Mouse (Mus musculus) liver, adult 2 months (tissue): ENCODE measurements around the gene Zfp52. TPM values are rescaled to one million over a fixed set of nuclear protein-coding genes. Genes with fewer than 3 reads are reported as not detected.
A peak's percentile ranks its signal among the peaks of the same experiment; 100 is the strongest.

Experiments
- DNase-seq: peaks from one replicate; pipeline ENCODE4 v3.0.0-alpha.2; 2011; ENCODE audit warnings: low read depth, low spot score; ENCODE audit errors: extremely low read depth
- H3K27ac ChIP-seq: fragments of 200-500 bp; replicated peaks from 2 replicates; pipeline ENCODE4 v1.5.1; 2012; ENCODE audit warnings: low read depth, mild to moderate bottlenecking, control low read depth, inconsistent platforms, low read length; ENCODE audit not compliant: insufficient read depth
- H3K27me3 ChIP-seq: fragments of 200-500 bp; 2 replicates; pipeline ENCODE4 v1.6.1; 2012; ENCODE audit warnings: mild to moderate bottlenecking, moderate library complexity, low read length, inconsistent platforms; ENCODE audit not compliant: control insufficient read depth, insufficient read depth
- H3K36me3 ChIP-seq: fragments of 200-500 bp; 2 replicates; pipeline ENCODE4 v1.6.1; 2012; ENCODE audit warnings: low read length, inconsistent platforms; ENCODE audit not compliant: control insufficient read depth, insufficient read depth
- H3K4me1 ChIP-seq: fragments of 200-500 bp; 2 replicates; pipeline ENCODE4 v1.6.1; 2011; ENCODE audit warnings: low read length; ENCODE audit not compliant: control insufficient read depth, insufficient read depth
- H3K4me3 ChIP-seq: fragments of 200-500 bp; 2 replicates; pipeline ENCODE4 v1.5.1; 2011; ENCODE audit warnings: low read depth, mild to moderate bottlenecking, control low read depth, low read length, moderate library complexity; ENCODE audit not compliant: insufficient read depth
- H3K79me2 ChIP-seq: fragments of 200-500 bp; 2 replicates; pipeline ENCODE4 v1.6.1; 2012; ENCODE audit warnings: inconsistent platforms, mild to moderate bottlenecking, low read length, moderate library complexity; ENCODE audit not compliant: control insufficient read depth, insufficient read depth
- H3K9ac ChIP-seq: fragments of 200-500 bp; 2 replicates; pipeline ENCODE4 v1.6.1; 2012; ENCODE audit warnings: low read depth, mild to moderate bottlenecking, control low read depth, inconsistent platforms, low read length
- CTCF ChIP-seq: fragments of 200-500 bp; IDR thresholded peaks from 2 replicates; pipeline ENCODE4 v1.5.1; 2011; ENCODE audit warnings: low read depth, low read length, control low read depth
- POLR2A ChIP-seq: fragments of 200-500 bp; IDR thresholded peaks from 2 replicates; pipeline ENCODE4 v1.6.1; 2011; ENCODE audit warnings: low read length, control low read depth; ENCODE audit not compliant: insufficient read depth; ENCODE audit errors: extremely low read depth
- whole genome bisulfite sequencing: fragments of 180-500 bp; shearing (Covaris S2); methylation state at CpG from one replicate; pipeline ENCODE4 v1.1.7; 2018; 5-methylcytosine and 5-hydroxymethylcytosine counted together
- polyA plus RNA-seq: library from polyadenylated mRNA; depleted of rRNA; stranded (reverse); fragments of >200 nt; gene quantifications from 2 replicates; pipeline ENCODE4 v1.2.3, GENCODE M21; 2012
- total RNA-seq: library from RNA; depleted of rRNA; stranded (reverse); fragments of >200 nt; gene quantifications from 2 replicates; pipeline ENCODE4 v1.2.3, GENCODE M21; 2014

Gene Zfp52
- total and polyA plus RNA-seq, 2 experiments, result 1.3 TPM; not detected in 1

DNA sequence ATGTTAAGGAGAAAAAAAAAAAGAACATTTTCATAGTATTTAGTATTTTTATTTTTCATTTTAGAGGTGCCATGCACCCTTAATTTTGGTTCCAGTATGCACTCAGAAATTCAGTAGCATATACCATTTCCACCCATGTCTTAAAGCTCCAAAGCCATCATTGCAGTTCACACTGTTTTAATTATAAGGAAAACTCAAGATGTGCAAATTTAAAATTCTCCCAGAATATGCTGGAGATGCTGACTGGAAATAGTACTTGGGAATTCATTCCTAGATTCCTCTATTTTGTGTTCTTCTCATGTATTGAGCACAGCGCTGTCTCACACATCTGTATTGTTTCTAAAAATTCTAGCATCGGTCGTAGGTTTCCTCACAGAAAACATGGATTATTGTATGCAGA lies 29.1 kb upstream of the Zfp52 start:
- WGBS, result 95% methylated on average over 3 of the region's 3 CpGs
- Histone ChIP-seq H3K4me1 (no peaks in the 10 kb centered on the region), H3K4me3 (no peak overlapping the region), H3K9ac (no peak overlapping the region), H3K36me3 (peaks cover 27% of the 10 kb centered on the region), H3K27ac (no peak overlapping the region), H3K79me2 (no peaks in the 10 kb centered on the region; the same call in 1 of the 2 replicates), H3K27me3 (no peaks in the 10 kb centered on the region)
- TF ChIP-seq CTCF (no peak), POLR2A (no peak)
- no peak for DNase-seq

DNA sequence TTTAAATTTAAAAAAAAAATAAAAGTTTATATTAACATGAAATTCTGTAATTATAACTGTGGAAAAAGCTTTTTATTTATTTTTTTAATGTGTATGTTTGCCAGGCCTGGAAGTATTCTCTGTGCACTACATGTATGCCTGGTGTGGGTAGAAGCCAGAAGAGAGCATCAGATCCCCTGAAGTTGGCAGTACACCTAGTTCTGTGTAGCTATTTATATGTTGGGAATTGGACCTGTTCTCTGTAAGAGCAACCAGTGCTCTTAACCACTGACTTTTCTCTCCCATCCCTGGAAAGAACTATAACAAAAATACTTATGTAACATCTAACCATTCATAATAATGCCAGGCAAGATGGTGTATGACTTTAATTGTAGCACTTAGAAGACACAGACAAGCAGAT lies 25.6 kb upstream of the Zfp52 start:
- Histone ChIP-seq H3K27me3 (no peaks in the 10 kb centered on the region), H3K27ac (no peak overlapping the region)
- TF ChIP-seq CTCF (no peak), POLR2A (no peak)

DNA sequence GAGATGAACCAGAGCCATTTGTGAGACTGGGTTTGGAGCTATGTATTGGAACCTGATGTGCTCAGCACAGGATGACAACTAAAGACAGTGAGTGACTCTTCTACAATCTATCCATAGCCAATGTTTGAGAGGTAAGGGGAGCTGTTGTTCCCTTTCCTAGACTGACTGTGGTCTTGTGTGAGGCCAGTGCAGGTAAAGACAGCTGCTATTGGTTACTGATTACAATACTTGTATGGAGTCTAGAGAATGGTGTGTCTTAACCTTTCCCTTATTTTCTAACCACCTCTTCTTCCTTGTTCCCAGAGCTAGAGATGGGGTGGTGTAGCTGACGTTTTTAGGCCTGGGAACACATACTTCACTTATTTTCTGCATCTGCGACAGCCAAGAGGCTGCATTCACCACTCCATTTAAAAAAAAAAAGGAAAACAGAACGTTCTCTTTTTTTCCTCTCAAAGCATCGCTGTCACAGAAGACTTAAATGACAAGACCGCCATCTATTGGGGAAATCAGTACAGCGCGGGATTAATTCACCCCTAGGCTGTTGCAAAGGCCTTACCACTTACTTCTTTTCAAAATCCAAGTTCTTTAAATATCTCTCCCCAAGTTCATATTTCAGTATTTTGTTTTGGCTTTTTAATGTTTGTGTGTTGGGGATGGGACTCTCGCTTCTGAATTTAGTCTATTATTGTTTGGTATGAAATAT lies 19.8 kb upstream of the Zfp52 start:
- Histone ChIP-seq H3K4me3 (no peak overlapping the region), H3K36me3 (peaks cover under 1% of the 10 kb centered on the region; the same call in 1 of the 2 replicates), H3K79me2 (no peaks in the 10 kb centered on the region), H3K27ac (no peak overlapping the region), H3K4me1 (peaks cover 6% of the 10 kb centered on the region; the same call in 1 of the 2 replicates), H3K27me3 (no peaks in the 10 kb centered on the region), H3K9ac (peak overlapping the region; percentile 38; the same call in 1 of the 2 replicates)
- TF ChIP-seq POLR2A, result no peak
- peak; percentile 39; the same call in 1 of the 2 replicates for TF ChIP-seq CTCF
- 1% methylated on average over 8 of the region's 8 CpGs for WGBS
- peak; percentile 80 for DNase-seq

More for the DNA sequence above, 25.6 kb upstream of the Zfp52 start:
- no peaks in the 10 kb centered on the region for H3K4me1 ChIP-seq
- peaks cover 26% of the 10 kb centered on the region for H3K36me3 ChIP-seq
- no peak overlapping the region for H3K4me3 ChIP-seq
- H3K9ac ChIP-seq, result no peak overlapping the region
- H3K79me2 ChIP-seq, result no peaks in the 10 kb centered on the region; the same call in 1 of the 2 replicates
- DNase-seq, result no peak

DNA sequence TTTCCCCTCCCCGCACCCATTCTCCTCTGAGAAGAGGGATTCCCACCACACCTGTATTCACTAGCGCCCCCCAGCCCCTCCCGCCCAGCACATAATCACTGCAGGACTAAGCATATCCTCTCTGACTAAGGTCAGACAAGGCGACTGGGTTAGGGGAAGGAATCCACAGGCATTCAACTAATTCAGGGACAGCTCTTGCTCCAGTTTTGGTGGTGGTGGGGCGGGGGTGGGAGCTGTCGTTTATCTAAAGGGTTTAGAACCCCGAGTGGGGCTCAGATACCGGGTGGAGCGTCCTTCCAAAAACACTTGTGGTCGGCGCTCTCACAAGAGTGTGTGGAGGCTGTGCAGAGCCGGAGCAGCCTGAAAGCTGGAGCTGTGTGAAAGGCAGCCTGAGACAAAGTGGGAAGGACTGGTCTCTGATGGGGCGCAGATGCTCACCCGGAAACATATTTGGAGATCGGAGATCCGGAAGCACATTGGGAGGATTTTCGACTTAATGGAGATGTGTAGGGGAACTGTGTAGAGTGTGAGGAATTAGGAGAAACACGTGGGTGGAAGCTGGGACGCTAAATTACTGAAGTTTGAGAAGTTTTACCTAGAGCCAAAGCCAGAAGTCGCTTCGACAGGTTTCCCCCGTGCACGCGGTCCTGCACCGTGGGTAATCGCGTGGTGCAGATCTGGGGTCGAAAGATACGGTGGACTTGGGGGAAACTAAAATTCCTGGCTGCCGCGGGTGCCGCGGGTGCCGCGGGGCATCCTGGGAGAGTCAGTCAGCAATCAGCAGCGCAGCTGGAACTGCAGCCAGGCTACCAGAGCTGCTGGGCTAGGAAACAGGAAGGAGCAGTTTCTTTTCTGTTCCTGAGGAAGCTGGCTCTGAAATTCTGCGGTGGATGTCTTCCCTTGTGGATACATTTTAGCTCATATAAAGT lies 18.9 kb upstream of the Zfp52 start:
- no peaks in the 10 kb centered on the region for H3K79me2 ChIP-seq
- peaks cover 6% of the 10 kb centered on the region; the same call in 1 of the 2 replicates for H3K4me1 ChIP-seq
- 1% methylated on average over 37 of the region's 37 CpGs for WGBS
- no peaks in the 10 kb centered on the region for H3K27me3 ChIP-seq
- TF ChIP-seq CTCF (0 out of 2 replicates have a peak, but pooled peaks have one; percentile 3), POLR2A (peak; percentile 63; the same call in 1 of the 2 replicates)
- no peaks in the 10 kb centered on the region for H3K36me3 ChIP-seq
- peak overlapping the region; percentile 85 for H3K9ac ChIP-seq
- peak; percentile 74 for DNase-seq
- peak overlapping the region; percentile 95 for H3K4me3 ChIP-seq
- H3K27ac ChIP-seq, result peak overlapping the region; percentile 91

DNA sequence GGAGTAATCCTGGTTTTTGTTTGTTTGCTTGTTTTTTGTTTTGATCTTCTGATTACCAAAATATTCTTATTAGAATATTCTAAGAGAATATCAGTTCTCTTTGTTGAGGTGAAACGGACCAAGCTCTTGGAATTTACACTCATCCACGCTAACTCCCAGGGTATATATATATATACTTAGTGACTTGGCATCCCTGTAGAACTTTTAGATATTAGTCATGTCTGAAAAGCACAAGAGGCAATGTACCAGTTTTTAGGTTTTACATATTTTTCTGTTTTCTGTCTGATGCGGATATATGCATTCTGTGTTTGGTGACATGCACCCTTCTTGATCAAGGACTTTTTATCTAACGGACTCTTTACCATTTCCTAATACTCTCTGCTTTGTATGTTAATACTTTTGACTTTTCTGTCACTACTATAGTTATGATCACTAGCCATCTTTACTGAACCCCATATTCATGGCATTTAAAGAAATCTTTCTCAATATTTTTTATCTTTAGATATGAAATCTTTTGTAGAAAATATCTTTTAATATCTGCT lies 18.1 kb upstream of the Zfp52 start:
- Histone ChIP-seq H3K4me3 (peak overlapping the region; percentile 95; the same call in 1 of the 2 replicates), H3K27me3 (no peaks in the 10 kb centered on the region), H3K27ac (no peak overlapping the region), H3K36me3 (no peaks in the 10 kb centered on the region), H3K79me2 (no peaks in the 10 kb centered on the region), H3K9ac (no peak overlapping the region), H3K4me1 (peaks cover 6% of the 10 kb centered on the region; the same call in 1 of the 2 replicates)
- 20% methylated on average over 4 of the region's 4 CpGs for WGBS
- TF ChIP-seq CTCF (no peak), POLR2A (no peak)
- DNase-seq, result no peak
